In genomic region chr19:3832851-3833353, GRCm38 (mm10) we compare ENCODE assay signal across 9 mouse cellular contexts. TPM values are rescaled to one million over a fixed set of nuclear protein-coding genes. Genes with fewer than 3 reads are reported as not detected.
DNase-seq lines count a peak whose midpoint lies in the region; ATAC-seq and TF ChIP-seq lines count a peak whose summit lies in the region.
"Had no signal": no experiment of that assay in that cellular context is flagged by ENCODE, and none has a peak within 500 bp of the region (broad histone marks: within the 10 kb centered on the region; RNA-seq: fewer than 3 reads in every experiment).

No protein-coding gene starts in this region.

- no peak overlapping the region for H3K9ac ChIP-seq in kidney, postnatal 0 days (ENCODE audit: low read depth, low read length)
- no peak overlapping the region for H3K9ac ChIP-seq in forebrain, embryonic 11.5 days (ENCODE audit: low read length)
- no peak overlapping the region for H3K9ac ChIP-seq in forebrain, embryonic 12.5 days
- H3K9ac ChIP-seq: limb, embryonic 12.5 days had no signal

- TF ChIP-seq CTCF in kidney, postnatal 0 days (IDR thresholded peaks at IDR 0.05; ENCODE audit: low read depth) = no peak

- H3K36me3 ChIP-seq in kidney, postnatal 0 days (ENCODE audit: insufficient read depth, low read length) = no peaks in the 10 kb centered on the region
- H3K36me3 ChIP-seq in forebrain, embryonic 11.5 days (ENCODE audit: control insufficient read depth, insufficient read depth, low read length) = no peaks in the 10 kb centered on the region
- no peaks in the 10 kb centered on the region for H3K36me3 ChIP-seq in forebrain, embryonic 12.5 days (replicated peaks)
- H3K36me3 ChIP-seq: limb, embryonic 12.5 days had no signal

- ATAC-seq in kidney, postnatal 0 days (replicated peaks; ENCODE audit: low FRiP score, low read depth) = peak; percentile 88
- peak; percentile 93 for ATAC-seq in megakaryocyte progenitor cell, adult 5-6 weeks (replicated peaks; ENCODE audit: poor library complexity)
- ATAC-seq in forebrain, embryonic 11.5 days (replicated peaks; ENCODE audit: low FRiP score) = no peak
- ATAC-seq in forebrain, embryonic 12.5 days (ENCODE audit: low FRiP score) = no peak

- peak overlapping the region; percentile 80 for H3K27ac ChIP-seq in kidney, postnatal 0 days
- H3K27ac ChIP-seq in forebrain, embryonic 11.5 days (ENCODE audit: low read depth, low read length) = no peak overlapping the region
- H3K27ac ChIP-seq in forebrain, embryonic 12.5 days = no peak overlapping the region
- H3K27ac ChIP-seq: limb, embryonic 12.5 days had no signal

- H3K4me3 ChIP-seq in kidney, postnatal 0 days (replicated peaks; ENCODE audit: low read depth, low read length) = no peak overlapping the region
- no peak overlapping the region for H3K4me3 ChIP-seq in forebrain, embryonic 11.5 days (ENCODE audit: low read depth, low read length)
- H3K4me3 ChIP-seq in forebrain, embryonic 12.5 days (replicated peaks) = no peak overlapping the region
- H3K4me3 ChIP-seq: limb, embryonic 12.5 days had no signal

- H3K27me3 ChIP-seq in kidney, postnatal 0 days (ENCODE audit: insufficient read depth, low read length) = no peaks in the 10 kb centered on the region
- H3K27me3 ChIP-seq in forebrain, embryonic 11.5 days (ENCODE audit: control insufficient read depth, insufficient read depth, low read length) = no peaks in the 10 kb centered on the region
- H3K27me3 ChIP-seq in forebrain, embryonic 12.5 days = no peaks in the 10 kb centered on the region
- H3K27me3 ChIP-seq: limb, embryonic 12.5 days had no signal

- peak; percentile 18 for DNase-seq in right cerebral cortex, postnatal 14 days
- no peak for DNase-seq in right cerebral cortex, postnatal 25 days
- peak; percentile 44 for DNase-seq in fibroblast of lung, adult 2 months (ENCODE audit: low read depth)
- DNase-seq in kidney, postnatal 0 days (ENCODE audit: low spot score) = peak; percentile 48
- DNase-seq in forebrain, embryonic 11.5 days (ENCODE audit: low spot score) = no peak
- no peak for DNase-seq in T-cell, adult 2 months (ENCODE audit: low spot score)

- no peaks in the 10 kb centered on the region for H3K9me3 ChIP-seq in kidney, postnatal 0 days (replicated peaks; ENCODE audit: low read length)
- no peaks in the 10 kb centered on the region for H3K9me3 ChIP-seq in forebrain, embryonic 11.5 days (ENCODE audit: control insufficient read depth, low read length)
- H3K9me3 ChIP-seq in forebrain, embryonic 12.5 days = no peaks in the 10 kb centered on the region
- H3K9me3 ChIP-seq: limb, embryonic 12.5 days had no signal

- 45% methylated on average over 4 of the region's 4 CpGs for WGBS in kidney, postnatal 0 days
- 74% methylated on average over 4 of the region's 4 CpGs for WGBS in forebrain, embryonic 11.5 days
- WGBS in forebrain, embryonic 12.5 days = 78% methylated on average over 4 of the region's 4 CpGs

- H3K4me1 ChIP-seq in kidney, postnatal 0 days (replicated peaks; ENCODE audit: insufficient read depth, low read length) = 0 out of 2 replicates have a peak, but pooled peaks cover 10% of the 10 kb centered on the region
- H3K4me1 ChIP-seq in forebrain, embryonic 11.5 days (replicated peaks; ENCODE audit: control insufficient read depth, insufficient read depth, low read length) = no peaks in the 10 kb centered on the region
- no peaks in the 10 kb centered on the region for H3K4me1 ChIP-seq in forebrain, embryonic 12.5 days
- H3K4me1 ChIP-seq: limb, embryonic 12.5 days had no signal

- H3K4me2 ChIP-seq in kidney, postnatal 0 days (ENCODE audit: low read length) = no peak overlapping the region
- H3K4me2 ChIP-seq in forebrain, embryonic 11.5 days (ENCODE audit: low read depth, low read length, severe bottlenecking) = no peak overlapping the region
- no peak overlapping the region for H3K4me2 ChIP-seq in forebrain, embryonic 12.5 days
- H3K4me2 ChIP-seq: limb, embryonic 12.5 days had no signal

RNA-seq across cellular contexts. Expression of gene Chka, which starts 18.7 kb away (rescaled TPM):
- 53.0 and 54.7 TPM in 2 replicates for polyA plus RNA-seq in kidney, postnatal 0 days (2015; fragmentation: Nextera tagmentation; extraction: Ambion mirVana)
- 39.7 and 43.8 TPM in 2 replicates for total RNA-seq in megakaryocyte progenitor cell, adult 5-6 weeks (2015)
- total RNA-seq in megakaryocyte progenitor cell, adult 5-6 weeks (2017) = 38.2 and 39.8 TPM in 2 replicates
- polyA plus RNA-seq in forebrain, embryonic 11.5 days (2014; fragmentation: Nextera tagmentation; extraction: Ambion mirVana) = 65.8 and 70.0 TPM in 2 replicates
- 63.5 and 69.6 TPM in 2 replicates for polyA plus RNA-seq in forebrain, embryonic 12.5 days (2016; fragmentation: Nextera tagmentation; extraction: Ambion mirVana)

Comparison
In these comparisons a context has a peak if more than half of its experiments do, and no peak if none do; other contexts are left out.
1. DNase-seq: peak in right cerebral cortex, postnatal 14 days (single experiment), fibroblast of lung, adult 2 months (single experiment) and kidney, postnatal 0 days (single experiment); none in right cerebral cortex, postnatal 25 days (single experiment), forebrain, embryonic 11.5 days (single experiment) and T-cell, adult 2 months (single experiment).
2. ATAC-seq: peak in kidney, postnatal 0 days (single experiment) and megakaryocyte progenitor cell, adult 5-6 weeks (single experiment); none in forebrain, embryonic 11.5 days (single experiment) and forebrain, embryonic 12.5 days (single experiment).